Mouse (Mus musculus) gastrocnemius, postnatal 36 days (tissue): ENCODE data around the gene Ccdc106. TPM values are rescaled to one million over a fixed set of nuclear protein-coding genes. Genes with fewer than 3 reads are reported as not detected.

ENCODE experiments used
- DNase-seq, 2 experiments: peaks; one replicate each; pipeline ENCODE4 v3.0.0; 2022
- intact Hi-C: fragments of 180-260 bp; cut with DNase I; formaldehyde crosslinking; loops from one replicate; pipeline ENCODE4 v1.15.1; 2025
- total RNA-seq, 2 experiments: library from RNA; stranded (reverse); gene quantifications; 2 replicates each; pipeline ENCODE4 v1.2.3; 2021

Ccdc106 gene
- total RNA-seq, 2 experiments from 2014 or later, result 0.20 TPM; not detected in 1

DNA sequence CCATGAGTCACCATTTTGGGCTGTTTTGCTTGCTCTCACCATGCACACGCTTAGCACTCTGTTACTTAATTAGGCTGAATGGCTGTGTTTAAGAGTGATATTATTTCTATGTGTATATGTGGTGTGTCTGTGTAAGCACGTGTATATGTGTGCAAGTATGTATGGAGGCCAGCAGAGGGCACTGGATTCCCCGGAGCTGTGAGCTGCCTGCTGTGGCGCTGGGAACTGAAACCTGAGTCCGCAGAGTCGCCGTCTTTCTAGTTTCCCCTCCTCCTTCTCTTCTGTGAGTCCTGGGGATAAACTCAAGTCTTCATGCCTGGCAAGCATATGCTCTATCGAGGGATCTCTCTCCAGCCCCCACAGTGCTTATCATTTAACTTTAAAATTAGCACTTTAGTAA, 88.9 kb downstream of the Ccdc106 start:
- DNase-seq, result no peak
- intact Hi-C loops, result no loop called here

Other genes starting within 250 kb of the Ccdc106 start
- gene Fam71e2, start 249.3 kb upstream of the Ccdc106 start, total RNA-seq, result not detected
- not detected for gene Il11, start 237.7 kb upstream of the Ccdc106 start, total RNA-seq
- not detected for gene Tmem190, start 237.6 kb upstream of the Ccdc106 start, total RNA-seq
- 1 to 10 TPM; 7.9 to 9.5 TPM for gene Tmem238, start 230.9 kb upstream of the Ccdc106 start, total RNA-seq
- 100 to 1,000 TPM; 431 to 514 TPM for gene Rpl28, start 227.7 kb upstream of the Ccdc106 start, total RNA-seq
- 10 to 100 TPM; 70.3 to 83.7 TPM for gene Ube2s, start 208.0 kb upstream of the Ccdc106 start, total RNA-seq
- not detected for gene Shisa7, start 175.9 kb upstream of the Ccdc106 start, total RNA-seq
- 1 to 10 TPM; 3.6 to 3.8 TPM for gene Isoc2b, start 150.3 kb upstream of the Ccdc106 start, total RNA-seq
- gene Isoc2a, start 143.4 kb upstream of the Ccdc106 start, total RNA-seq, result 10 to 100 TPM; 21.0 to 28.3 TPM
- under 1 TPM; 0.20 TPM for gene Gm36210, start 114.0 kb upstream of the Ccdc106 start, total RNA-seq
- gene Zfp628, start 105.3 kb upstream of the Ccdc106 start, total RNA-seq, result 1 to 10 TPM; 8.9 TPM
- 1 to 10 TPM; 2.5 to 3.2 TPM for gene Nat14, start 98.5 kb upstream of the Ccdc106 start, total RNA-seq
- gene Ssc5d, start 94.8 kb upstream of the Ccdc106 start, total RNA-seq, result 10 to 100 TPM in 1 of 2 experiments, 1 to 10 TPM in 1; 8.8 to 11.1 TPM
- 10 to 100 TPM; 30.5 to 35.8 TPM for gene Sbk2, start 56.1 kb upstream of the Ccdc106 start, total RNA-seq
- gene Sbk3, start 49.4 kb upstream of the Ccdc106 start, total RNA-seq, result 1 to 10 TPM; 1.6 to 1.7 TPM
- 1 to 10 TPM; 7.8 to 9.5 TPM for gene Zfp579, start 24.4 kb upstream of the Ccdc106 start, total RNA-seq
- gene Zfp524, start 6.1 kb upstream of the Ccdc106 start, total RNA-seq, result 1 to 10 TPM; 6.9 TPM
- 10 to 100 TPM; 20.7 to 22.7 TPM for gene Fiz1, start 5.9 kb upstream of the Ccdc106 start, total RNA-seq
- gene Gm44973, start 5.1 kb upstream of the Ccdc106 start, total RNA-seq, result not detected
- gene Zfp865, start 177 bp upstream of the Ccdc106 start, total RNA-seq, result 10 to 100 TPM; 11.0 to 13.0 TPM
- gene 4632433K11Rik, start 13.6 kb downstream of the Ccdc106 start, total RNA-seq, result under 1 TPM in 1 of 2 experiments, not detected in 1; 0.42 TPM
- 1 to 10 TPM; 2.2 to 3.9 TPM for gene Zfp784, start 17.9 kb downstream of the Ccdc106 start, total RNA-seq
- gene Zfp580, start 31.0 kb downstream of the Ccdc106 start, total RNA-seq, result 1 to 10 TPM; 2.9 to 3.3 TPM
- gene U2af2, start 41.6 kb downstream of the Ccdc106 start, total RNA-seq, result 10 to 100 TPM; 38.0 to 48.3 TPM
- 100 to 1,000 TPM; 149 to 152 TPM for gene Epn1, start 59.7 kb downstream of the Ccdc106 start, total RNA-seq
- gene Rfpl4, start 96.4 kb downstream of the Ccdc106 start, total RNA-seq, result not detected
- gene Rasl2-9, start 105.4 kb downstream of the Ccdc106 start, total RNA-seq, result 1 to 10 TPM; 2.0 to 2.2 TPM
- not detected for gene Vmn1r55, start 129.1 kb downstream of the Ccdc106 start, total RNA-seq
- gene Vmn1r56, start 176.2 kb downstream of the Ccdc106 start, total RNA-seq, result not detected
- not detected for gene Vmn1r57, start 197.9 kb downstream of the Ccdc106 start, total RNA-seq